Mouse (Mus musculus) neural tube, embryonic 15.5 days (tissue): ENCODE results near the gene Epha2. TPM values are rescaled to one million over a fixed set of nuclear protein-coding genes. Genes with fewer than 3 reads are reported as not detected.

Source experiments
- ATAC-seq: fragments of 200-750 bp; cut with Nextera tagmentation; 2 replicates; pipeline ENCODE4 v1.8.0; 2017; ENCODE audit warnings: mild to moderate bottlenecking, moderate TSS enrichment, moderate library complexity; ENCODE audit not compliant: low FRiP score
- H3K27ac ChIP-seq: fragments of 300-500 bp; sonication (generic); replicated peaks from 2 replicates; pipeline ENCODE4 v1.5.1; 2015; ENCODE audit warnings: mild to moderate bottlenecking, inconsistent platforms
- H3K27me3 ChIP-seq: fragments of 300-500 bp; sonication (generic); replicated peaks from 2 replicates; pipeline ENCODE4 v1.6.1; 2015; ENCODE audit warnings: inconsistent platforms
- H3K36me3 ChIP-seq: fragments of 300-500 bp; sonication (generic); 2 replicates; pipeline ENCODE4 v1.6.1; 2015; ENCODE audit warnings: inconsistent platforms
- H3K4me1 ChIP-seq: fragments of 300-500 bp; sonication (generic); 2 replicates; pipeline ENCODE4 v1.6.1; 2015; ENCODE audit warnings: inconsistent platforms
- H3K4me2 ChIP-seq: fragments of 300-500 bp; sonication (generic); 2 replicates; pipeline ENCODE4 v1.6.1; 2015; ENCODE audit warnings: inconsistent platforms, mild to moderate bottlenecking, moderate library complexity
- H3K4me3 ChIP-seq: fragments of 300-500 bp; sonication (generic); replicated peaks from 2 replicates; pipeline ENCODE4 v1.5.1; 2015; ENCODE audit warnings: mild to moderate bottlenecking, inconsistent platforms
- H3K9ac ChIP-seq: fragments of 300-500 bp; sonication (generic); replicated peaks from 2 replicates; pipeline ENCODE4 v1.6.1; 2015; ENCODE audit warnings: mild to moderate bottlenecking, inconsistent platforms
- H3K9me3 ChIP-seq: fragments of 300-500 bp; sonication (generic); replicated peaks from 2 replicates; pipeline ENCODE4 v1.6.1; 2016; ENCODE audit warnings: inconsistent platforms
- WGBS: fragments of 180-500 bp; shearing (Covaris S2); methylation state at CpG from one replicate; pipeline ENCODE4 v1.1.7; 2015; ENCODE audit warnings: mixed read lengths; 5-methylcytosine and 5-hydroxymethylcytosine counted together
- microRNA-seq: library from miRNA; unstranded; fragments of <30 nt; microRNA quantifications from one replicate; pipeline ENCODE4, GENCODE M21; 2017
- polyA plus RNA-seq: library from polyadenylated mRNA; unstranded; fragments of >200 nt; fragmentation: Nextera tagmentation; extraction: Ambion mirVana; gene quantifications from 2 replicates; pipeline ENCODE4 v1.2.1, GENCODE M21; 2015

Gene Epha2
- polyA plus RNA-seq, 1 experiment from 2014 or later = 0.87 TPM

- H3K4me1 ChIP-seq = peaks cover 8% of the 10 kb centered on the region
- H3K36me3 ChIP-seq = no peaks in the 10 kb centered on the region
- H3K4me2 ChIP-seq = no peak overlapping the region
- peaks cover 3% of the 10 kb centered on the region; the same call in 1 of the 2 replicates for H3K27me3 ChIP-seq
- no peak overlapping the region for H3K4me3 ChIP-seq
- ATAC-seq = no peak
- no peak overlapping the region for H3K9ac ChIP-seq
- 87% methylated on average over 6 of the region's 6 CpGs for WGBS
- no peaks in the 10 kb centered on the region for H3K9me3 ChIP-seq
- no peak overlapping the region for H3K27ac ChIP-seq
Measured at GRCm38 (mm10) chr4:141359222-141359621, 58.2 kb downstream of the Epha2 start.

- Histone ChIP-seq H3K27ac (no peak overlapping the region), H3K9me3 (no peaks in the 10 kb centered on the region), H3K4me1 (peaks cover 8% of the 10 kb centered on the region), H3K4me3 (no peak overlapping the region), H3K4me2 (no peak overlapping the region), H3K9ac (no peak overlapping the region), H3K36me3 (no peaks in the 10 kb centered on the region), H3K27me3 (peaks cover 11% of the 10 kb centered on the region)
- ATAC-seq = no peak
- WGBS = 34% methylated on average over 7 of the region's 7 CpGs
Measured at GRCm38 (mm10) chr4:141360846-141361245, 59.8 kb downstream of the Epha2 start.

GRCm38 (mm10) chr4:141362937-141363548 lies 62.0 kb downstream of the Epha2 start:
- WGBS = 31% methylated on average over 11 of the region's 11 CpGs
- H3K9ac ChIP-seq = no peak overlapping the region
- no peak overlapping the region for H3K4me2 ChIP-seq
- H3K4me3 ChIP-seq = no peak overlapping the region
- peaks cover 13% of the 10 kb centered on the region for H3K4me1 ChIP-seq
- no peaks in the 10 kb centered on the region for H3K9me3 ChIP-seq
- ATAC-seq = 0 out of 2 replicates have a peak, but pooled peaks have one; percentile 15
- peaks cover 25% of the 10 kb centered on the region for H3K27me3 ChIP-seq
- H3K36me3 ChIP-seq = no peaks in the 10 kb centered on the region
- no peak overlapping the region for H3K27ac ChIP-seq

- Histone ChIP-seq H3K36me3 (no peaks in the 10 kb centered on the region), H3K4me3 (no peak overlapping the region), H3K4me1 (peaks cover 15% of the 10 kb centered on the region; the same call in 1 of the 2 replicates), H3K27me3 (peaks cover 25% of the 10 kb centered on the region), H3K27ac (no peak overlapping the region), H3K9ac (no peak overlapping the region), H3K4me2 (no peak overlapping the region), H3K9me3 (no peaks in the 10 kb centered on the region)
- ATAC-seq = no peak
- WGBS = 48% methylated on average over 8 of the region's 8 CpGs
Measured at GRCm38 (mm10) chr4:141365126-141365525, 64.1 kb downstream of the Epha2 start.

- no peak overlapping the region for H3K9ac ChIP-seq
- peaks cover 15% of the 10 kb centered on the region; the same call in 1 of the 2 replicates for H3K4me1 ChIP-seq
- no peak for ATAC-seq
- no peaks in the 10 kb centered on the region for H3K36me3 ChIP-seq
- WGBS = 59% methylated on average over 7 of the region's 7 CpGs
- H3K9me3 ChIP-seq = no peaks in the 10 kb centered on the region
- no peak overlapping the region for H3K4me2 ChIP-seq
- no peak overlapping the region for H3K27ac ChIP-seq
- H3K4me3 ChIP-seq = no peak overlapping the region
- H3K27me3 ChIP-seq = peaks cover 25% of the 10 kb centered on the region
Measured at GRCm38 (mm10) chr4:141365876-141366275, 64.8 kb downstream of the Epha2 start.

- peak within 1 kb of the TSS; percentile 50 for H3K4me3 ChIP-seq
- peaks cover 11% of the 10 kb centered on the region; the same call in 1 of the 2 replicates for H3K4me1 ChIP-seq
- peak within 1 kb of the TSS; percentile 57 for H3K9ac ChIP-seq
- no peak within 1 kb of the TSS for H3K27ac ChIP-seq
- H3K9me3 ChIP-seq = no peaks in the 10 kb centered on the region
- peak within 1 kb of the TSS; percentile 79 for H3K4me2 ChIP-seq
- peak; percentile 73 for ATAC-seq
- H3K36me3 ChIP-seq = no peaks in the 10 kb centered on the region
- WGBS = under 1% methylated on average over 51 of the region's 71 CpGs
- peaks cover 25% of the 10 kb centered on the region for H3K27me3 ChIP-seq
Measured at GRCm38 (mm10) chr4:141367997-141368791, 67.2 kb downstream of the Epha2 start, which contains the start of gene Fam131c. Fam131c (plus strand) TSS chr4:141368220.

GRCm38 (mm10) chr4:141372426-141372825 lies 71.4 kb downstream of the Epha2 start:
- no peaks in the 10 kb centered on the region for H3K9me3 ChIP-seq
- H3K4me1 ChIP-seq = peaks cover 11% of the 10 kb centered on the region; the same call in 1 of the 2 replicates
- 91% methylated on average over 5 of the region's 5 CpGs for WGBS
- ATAC-seq = no peak
- no peak overlapping the region for H3K27ac ChIP-seq
- H3K36me3 ChIP-seq = no peaks in the 10 kb centered on the region
- H3K27me3 ChIP-seq = no peaks in the 10 kb centered on the region
- no peak overlapping the region for H3K9ac ChIP-seq
- no peak overlapping the region for H3K4me3 ChIP-seq
- H3K4me2 ChIP-seq = no peak overlapping the region

Small RNA genes within 50 kb of the gene (microRNA-seq; reads per million reads assigned to microRNA genes)
- not detected for gene Gm25690

Other genes with a start within 250 kb of the Epha2 start
- 4.5 and 4.9 TPM in 2 replicates for gene Crocc, start 240.7 kb upstream of the Epha2 start, polyA plus RNA-seq
- 56.8 and 59.8 TPM in 2 replicates for gene Necap2, start 222.9 kb upstream of the Epha2 start, polyA plus RNA-seq
- gene Spata21, start 212.9 kb upstream of the Epha2 start, polyA plus RNA-seq = 0.51 and 0.55 TPM in 2 replicates
- 23.7 and 29.1 TPM in 2 replicates for gene Szrd1, start 161.5 kb upstream of the Epha2 start, polyA plus RNA-seq
- 23.3 and 23.8 TPM in 2 replicates for gene Fbxo42, start 153.3 kb upstream of the Epha2 start, polyA plus RNA-seq
- 8.9 and 9.0 TPM in 2 replicates for gene Rsg1, start 87.3 kb upstream of the Epha2 start, polyA plus RNA-seq
- 1.3 and 3.8 TPM in 2 replicates for gene Arhgef19, start 61.7 kb upstream of the Epha2 start, polyA plus RNA-seq
- 35.2 and 42.5 TPM in 2 replicates for gene Fam131c, start 67.0 kb downstream of the Epha2 start, polyA plus RNA-seq
- gene Clcnka, start 97.5 kb downstream of the Epha2 start, polyA plus RNA-seq = 0.33 TPM in 1 of 2 replicates, not detected in the other
- gene Clcnkb, start 114.8 kb downstream of the Epha2 start, polyA plus RNA-seq = 0.27 TPM in 1 of 2 replicates, not detected in the other
- gene Hspb7, start 119.5 kb downstream of the Epha2 start, polyA plus RNA-seq = 0.31 and 1.0 TPM in 2 replicates
- 0.27 and 0.58 TPM in 2 replicates for gene Srarp, start 134.9 kb downstream of the Epha2 start, polyA plus RNA-seq
- gene Zbtb17, start 143.4 kb downstream of the Epha2 start, polyA plus RNA-seq = 34.8 and 34.9 TPM in 2 replicates
- gene Spen, start 237.4 kb downstream of the Epha2 start, polyA plus RNA-seq = 13.4 and 13.7 TPM in 2 replicates